Mouse (Mus musculus): ENCODE measurements around the gene Zup1. TPM values are rescaled to one million over a fixed set of nuclear protein-coding genes. Genes with fewer than 3 reads are reported as not detected.
"Not testable (repeated sequence)": the region's sequence is repeated elsewhere in the genome, so short reads cannot be mapped to it uniquely, and the experiment has no call there.

Gene Zup1
- total and polyA plus RNA-seq, 3 experiments = 1.6 to 27.2 (median 24.6) TPM

- Histone ChIP-seq H3K4me3 (ENCODE audit: low read depth, low read length) (no peak overlapping the region), H3K27me3 (ENCODE audit: insufficient read depth, low read length) (no peaks in the 10 kb centered on the region), H3K36me3 (replicated peaks) (peaks cover 23% of the 10 kb centered on the region), H3K4me1 (ENCODE audit: insufficient read depth, low read depth, low read length) (no peaks in the 10 kb centered on the region; the same call in 1 of the 2 replicates), H3K9me3 (replicated peaks) (no peaks in the 10 kb centered on the region)
- ATAC-seq (ENCODE audit: extremely low read depth, insufficient number of reproducible peaks, low FRiP score, poor library complexity, severe bottlenecking) (no peak), DNase-seq (ENCODE audit: low spot score) (no peak)
- no peak for TF ChIP-seq GATA2 (IDR thresholded peaks at IDR 0.05; ENCODE audit: borderline replicate concordance, low read depth, low read length)
Observed at GRCm38 (mm10) chr10:33946336-33946735, 4.7 kb downstream of the Zup1 start.

- H3K27me3 ChIP-seq (ENCODE audit: insufficient read depth, low read length) = no peaks in the 10 kb centered on the region
- no peaks in the 10 kb centered on the region; the same call in 1 of the 2 replicates for H3K4me1 ChIP-seq (ENCODE audit: insufficient read depth, low read depth, low read length)
- ATAC-seq (ENCODE audit: extremely low read depth, insufficient number of reproducible peaks, low FRiP score, poor library complexity, severe bottlenecking) (no peak), DNase-seq (ENCODE audit: low spot score) (no peak)
- H3K4me3 ChIP-seq (ENCODE audit: low read depth, low read length) = no peak overlapping the region
- peaks cover 27% of the 10 kb centered on the region for H3K36me3 ChIP-seq (replicated peaks)
- TF ChIP-seq GATA2 (IDR thresholded peaks at IDR 0.05; ENCODE audit: borderline replicate concordance, low read depth, low read length) (no peak), POLR2AphosphoS5 (IDR thresholded peaks at IDR 0.05; ENCODE audit: insufficient replicate concordance, low read depth, low read length) (no peak), GATA1 (IDR thresholded peaks at IDR 0.05; ENCODE audit: borderline replicate concordance, low read length) (no peak), TAL1 (conservative IDR thresholded peaks at IDR 0.05; ENCODE audit: low read depth, low read length) (no peak), CTCF (IDR thresholded peaks at IDR 0.05; ENCODE audit: low read depth, low read length) (no peak)
- no peaks in the 10 kb centered on the region for H3K9me3 ChIP-seq (replicated peaks)
Observed at GRCm38 (mm10) chr10:33945390-33945789, 5.7 kb downstream of the Zup1 start.

GRCm38 (mm10) chr10:33940702-33941101 is 10.4 kb downstream of the Zup1 start:
- Histone ChIP-seq H3K9me3 (replicated peaks) (no peaks in the 10 kb centered on the region), H3K27me3 (ENCODE audit: insufficient read depth, low read length) (no peaks in the 10 kb centered on the region), H3K4me1 (ENCODE audit: insufficient read depth, low read depth, low read length) (no peaks in the 10 kb centered on the region), H3K36me3 (replicated peaks) (peaks cover 37% of the 10 kb centered on the region), H3K4me3 (ENCODE audit: low read depth, low read length) (no peak overlapping the region)
- ATAC-seq (ENCODE audit: extremely low read depth, insufficient number of reproducible peaks, low FRiP score, poor library complexity, severe bottlenecking) = no peak
- no peak for DNase-seq (ENCODE audit: low spot score)
- TF ChIP-seq TAL1 (conservative IDR thresholded peaks at IDR 0.05; ENCODE audit: low read depth, low read length) (no peak), GATA2 (IDR thresholded peaks at IDR 0.05; ENCODE audit: borderline replicate concordance, low read depth, low read length) (no peak), CTCF (IDR thresholded peaks at IDR 0.05; ENCODE audit: low read depth, low read length) (no peak), POLR2AphosphoS5 (IDR thresholded peaks at IDR 0.05; ENCODE audit: insufficient replicate concordance, low read depth, low read length) (no peak), GATA1 (IDR thresholded peaks at IDR 0.05; ENCODE audit: borderline replicate concordance, low read length) (no peak)

- DNase-seq (ENCODE audit: low spot score) = no peak
- H3K4me3 ChIP-seq (ENCODE audit: low read depth, low read length) = no peak overlapping the region
Observed at GRCm38 (mm10) chr10:33905489-33905888, 45.6 kb downstream of the Zup1 start.

GRCm38 (mm10) chr10:33904530-33905481 is 46.3 kb downstream of the Zup1 start, which contains the start of gene Rsph4a:
Rsph4a (plus strand) TSS chr10:33905111.
- ATAC-seq (ENCODE audit: extremely low read depth, insufficient number of reproducible peaks, low FRiP score, poor library complexity, severe bottlenecking) = 0 out of 2 replicates have a peak, but pooled peaks have one; percentile 22
- H3K4me1 ChIP-seq (ENCODE audit: insufficient read depth, low read depth, low read length) = peaks cover 7% of the 10 kb centered on the region; the same call in 1 of the 2 replicates
- DNase-seq (ENCODE audit: low spot score) = no peak
- no peaks in the 10 kb centered on the region for H3K9me3 ChIP-seq (replicated peaks)
- 0 out of 2 replicates have a peak, but pooled peaks cover 7% of the 10 kb centered on the region for H3K27me3 ChIP-seq (ENCODE audit: insufficient read depth, low read length)
- H3K36me3 ChIP-seq (replicated peaks) = no peaks in the 10 kb centered on the region
- TF ChIP-seq TAL1 (conservative IDR thresholded peaks at IDR 0.05; ENCODE audit: low read depth, low read length) (no peak), GATA1 (IDR thresholded peaks at IDR 0.05; ENCODE audit: borderline replicate concordance, low read length) (no peak), GATA2 (IDR thresholded peaks at IDR 0.05; ENCODE audit: borderline replicate concordance, low read depth, low read length) (no peak), POLR2AphosphoS5 (IDR thresholded peaks at IDR 0.05; ENCODE audit: insufficient replicate concordance, low read depth, low read length) (no peak), CTCF (IDR thresholded peaks at IDR 0.05; ENCODE audit: low read depth, low read length) (no peak)
- H3K4me3 ChIP-seq (ENCODE audit: low read depth, low read length) = no peak within 1 kb of the TSS

More at GRCm38 (mm10) chr10:33905489-33905888, 45.6 kb downstream of the Zup1 start:
- Histone ChIP-seq H3K4me1 (ENCODE audit: insufficient read depth, low read depth, low read length) (peaks cover 7% of the 10 kb centered on the region; the same call in 1 of the 2 replicates), H3K36me3 (replicated peaks) (no peaks in the 10 kb centered on the region), H3K9me3 (replicated peaks) (no peaks in the 10 kb centered on the region), H3K27me3 (ENCODE audit: insufficient read depth, low read length) (0 out of 2 replicates have a peak, but pooled peaks cover 7% of the 10 kb centered on the region)
- TF ChIP-seq GATA2 (IDR thresholded peaks at IDR 0.05; ENCODE audit: borderline replicate concordance, low read depth, low read length) (no peak), POLR2AphosphoS5 (IDR thresholded peaks at IDR 0.05; ENCODE audit: insufficient replicate concordance, low read depth, low read length) (no peak), TAL1 (conservative IDR thresholded peaks at IDR 0.05; ENCODE audit: low read depth, low read length) (no peak), CTCF (IDR thresholded peaks at IDR 0.05; ENCODE audit: low read depth, low read length) (no peak), GATA1 (IDR thresholded peaks at IDR 0.05; ENCODE audit: borderline replicate concordance, low read length) (no peak)
- ATAC-seq (ENCODE audit: extremely low read depth, insufficient number of reproducible peaks, low FRiP score, poor library complexity, severe bottlenecking) = no peak

- H3K27me3 ChIP-seq (ENCODE audit: insufficient read depth, low read length); H3K4me3 ChIP-seq (ENCODE audit: low read depth, low read length); H3K9me3 ChIP-seq (replicated peaks); H3K4me1 ChIP-seq (ENCODE audit: insufficient read depth, low read depth, low read length); ATAC-seq (ENCODE audit: extremely low read depth, insufficient number of reproducible peaks, low FRiP score, poor library complexity, severe bottlenecking); H3K36me3 ChIP-seq (replicated peaks); DNase-seq (ENCODE audit: low spot score): not testable (repeated sequence)
Observed at GRCm38 (mm10) chr10:33901520-33901919, 49.5 kb downstream of the Zup1 start.

GRCm38 (mm10) chr10:33882411-33882810 is 68.7 kb downstream of the Zup1 start:
- not testable (repeated sequence) for H3K4me1 ChIP-seq (ENCODE audit: insufficient read depth, low read depth, low read length); ATAC-seq (ENCODE audit: extremely low read depth, insufficient number of reproducible peaks, low FRiP score, poor library complexity, severe bottlenecking); H3K9me3 ChIP-seq (replicated peaks); DNase-seq (ENCODE audit: low spot score); H3K36me3 ChIP-seq (replicated peaks); H3K27me3 ChIP-seq (ENCODE audit: insufficient read depth, low read length); H3K4me3 ChIP-seq (ENCODE audit: low read depth, low read length)

Measured in G1E (cell line).